Mouse (Mus musculus): ENCODE results near the gene Apeh. TPM values are rescaled to one million over a fixed set of nuclear protein-coding genes. Genes with fewer than 3 reads are reported as not detected.
A peak's percentile ranks its signal among the peaks of the same experiment; 100 is the strongest.

Gene Apeh
- polyA plus RNA-seq, 1 experiment from 2014 or later = 53.1 TPM

GRCm38 (mm10) chr9:108123916-108124315 lies 29.5 kb upstream of the Apeh start:
- Histone ChIP-seq H3K27me3 (ENCODE audit: control insufficient read depth, insufficient read depth, low read depth, low read length) (no peaks in the 10 kb centered on the region), H3K9ac (ENCODE audit: low read length) (no peak overlapping the region), H3K4me3 (ENCODE audit: low read length) (no peak overlapping the region), H3K4me2 (ENCODE audit: low read depth, low read length) (no peak overlapping the region), H3K4me1 (replicated peaks; ENCODE audit: control insufficient read depth, insufficient read depth, low read length) (peaks cover 3% of the 10 kb centered on the region), H3K9me3 (ENCODE audit: control insufficient read depth, low read length) (no peaks in the 10 kb centered on the region), H3K36me3 (ENCODE audit: control insufficient read depth, insufficient read depth, low read length) (no peaks in the 10 kb centered on the region), H3K27ac (ENCODE audit: low read length) (no peak overlapping the region)
- WGBS = 72% methylated on average over 4 of the region's 4 CpGs
- ATAC-seq (ENCODE audit: low read depth) = no peak

GRCm38 (mm10) chr9:108121170-108121969 lies 27.0 kb upstream of the Apeh start:
- H3K36me3 ChIP-seq (ENCODE audit: control insufficient read depth, insufficient read depth, low read length) = no peaks in the 10 kb centered on the region
- H3K4me1 ChIP-seq (replicated peaks; ENCODE audit: control insufficient read depth, insufficient read depth, low read length) = peaks cover 3% of the 10 kb centered on the region
- H3K9ac ChIP-seq (ENCODE audit: low read length) = no peak overlapping the region
- H3K9me3 ChIP-seq (ENCODE audit: control insufficient read depth, low read length) = no peaks in the 10 kb centered on the region
- no peaks in the 10 kb centered on the region for H3K27me3 ChIP-seq (ENCODE audit: control insufficient read depth, insufficient read depth, low read depth, low read length)
- ATAC-seq (ENCODE audit: low read depth) = no peak
- H3K4me3 ChIP-seq (ENCODE audit: low read length) = no peak overlapping the region
- WGBS = 85% methylated on average over 10 of the region's 10 CpGs
- no peak overlapping the region for H3K27ac ChIP-seq (ENCODE audit: low read length)
- no peak overlapping the region for H3K4me2 ChIP-seq (ENCODE audit: low read depth, low read length)

GRCm38 (mm10) chr9:108120671-108121070 lies 26.3 kb upstream of the Apeh start:
- Histone ChIP-seq H3K9ac (ENCODE audit: low read length) (no peak overlapping the region), H3K9me3 (ENCODE audit: control insufficient read depth, low read length) (no peaks in the 10 kb centered on the region), H3K27ac (ENCODE audit: low read length) (no peak overlapping the region), H3K36me3 (ENCODE audit: control insufficient read depth, insufficient read depth, low read length) (no peaks in the 10 kb centered on the region), H3K4me1 (replicated peaks; ENCODE audit: control insufficient read depth, insufficient read depth, low read length) (peaks cover 3% of the 10 kb centered on the region), H3K4me3 (ENCODE audit: low read length) (no peak overlapping the region), H3K4me2 (ENCODE audit: low read depth, low read length) (no peak overlapping the region), H3K27me3 (ENCODE audit: control insufficient read depth, insufficient read depth, low read depth, low read length) (no peaks in the 10 kb centered on the region)
- no peak for ATAC-seq (ENCODE audit: low read depth)
- WGBS = 84% methylated on average over 8 of the region's 8 CpGs

- Histone ChIP-seq H3K27me3 (ENCODE audit: control insufficient read depth, insufficient read depth, low read depth, low read length) (no peaks in the 10 kb centered on the region; the same call in 1 of the 2 replicates), H3K9ac (ENCODE audit: low read length) (no peak overlapping the region), H3K4me3 (ENCODE audit: low read length) (no peak overlapping the region), H3K9me3 (ENCODE audit: control insufficient read depth, low read length) (no peaks in the 10 kb centered on the region), H3K27ac (ENCODE audit: low read length) (no peak overlapping the region), H3K4me2 (ENCODE audit: low read depth, low read length) (no peak overlapping the region), H3K36me3 (ENCODE audit: control insufficient read depth, insufficient read depth, low read length) (no peaks in the 10 kb centered on the region), H3K4me1 (replicated peaks; ENCODE audit: control insufficient read depth, insufficient read depth, low read length) (peaks cover 3% of the 10 kb centered on the region)
- ATAC-seq (ENCODE audit: low read depth) = peak; percentile 89
- WGBS = 23% methylated on average over 8 of the region's 11 CpGs
Observed at GRCm38 (mm10) chr9:108119891-108120411, 25.5 kb upstream of the Apeh start.

GRCm38 (mm10) chr9:108117143-108117542 lies 22.7 kb upstream of the Apeh start:
- H3K4me3 ChIP-seq (ENCODE audit: low read length) = no peak overlapping the region
- peaks cover 3% of the 10 kb centered on the region for H3K4me1 ChIP-seq (replicated peaks; ENCODE audit: control insufficient read depth, insufficient read depth, low read length)
- no peaks in the 10 kb centered on the region for H3K9me3 ChIP-seq (ENCODE audit: control insufficient read depth, low read length)
- peaks cover 2% of the 10 kb centered on the region; the same call in 1 of the 2 replicates for H3K27me3 ChIP-seq (ENCODE audit: control insufficient read depth, insufficient read depth, low read depth, low read length)
- H3K4me2 ChIP-seq (ENCODE audit: low read depth, low read length) = no peak overlapping the region
- H3K27ac ChIP-seq (ENCODE audit: low read length) = no peak overlapping the region
- 53% methylated on average over 4 of the region's 4 CpGs for WGBS
- H3K36me3 ChIP-seq (ENCODE audit: control insufficient read depth, insufficient read depth, low read length) = no peaks in the 10 kb centered on the region
- ATAC-seq (ENCODE audit: low read depth) = no peak
- H3K9ac ChIP-seq (ENCODE audit: low read length) = no peak overlapping the region

- Histone ChIP-seq H3K4me2 (ENCODE audit: low read depth, low read length) (no peak overlapping the region), H3K36me3 (ENCODE audit: control insufficient read depth, insufficient read depth, low read length) (no peaks in the 10 kb centered on the region), H3K4me3 (ENCODE audit: low read length) (no peak overlapping the region), H3K9ac (ENCODE audit: low read length) (no peak overlapping the region), H3K27ac (ENCODE audit: low read length) (no peak overlapping the region), H3K9me3 (ENCODE audit: control insufficient read depth, low read length) (no peaks in the 10 kb centered on the region), H3K27me3 (ENCODE audit: control insufficient read depth, insufficient read depth, low read depth, low read length) (peaks cover 2% of the 10 kb centered on the region; the same call in 1 of the 2 replicates), H3K4me1 (replicated peaks; ENCODE audit: control insufficient read depth, insufficient read depth, low read length) (peaks cover 12% of the 10 kb centered on the region)
- no peak for ATAC-seq (ENCODE audit: low read depth)
- 57% methylated on average over 43 of the region's 43 CpGs for WGBS
Observed at GRCm38 (mm10) chr9:108115290-108116077, 21.1 kb upstream of the Apeh start.

- Histone ChIP-seq H3K9me3 (ENCODE audit: control insufficient read depth, low read length) (no peaks in the 10 kb centered on the region), H3K36me3 (ENCODE audit: control insufficient read depth, insufficient read depth, low read length) (no peaks in the 10 kb centered on the region), H3K27ac (ENCODE audit: low read length) (no peak overlapping the region), H3K27me3 (ENCODE audit: control insufficient read depth, insufficient read depth, low read depth, low read length) (peaks cover 2% of the 10 kb centered on the region; the same call in 1 of the 2 replicates), H3K4me2 (ENCODE audit: low read depth, low read length) (no peak overlapping the region), H3K4me1 (replicated peaks; ENCODE audit: control insufficient read depth, insufficient read depth, low read length) (peaks cover 10% of the 10 kb centered on the region), H3K9ac (ENCODE audit: low read length) (no peak overlapping the region), H3K4me3 (ENCODE audit: low read length) (no peak overlapping the region)
- 91% methylated on average over 18 of the region's 18 CpGs for WGBS
- ATAC-seq (ENCODE audit: low read depth) = no peak
Observed at GRCm38 (mm10) chr9:108112719-108113340, 18.4 kb upstream of the Apeh start.

GRCm38 (mm10) chr9:108111593-108112121 lies 17.3 kb upstream of the Apeh start:
- WGBS = 68% methylated on average over 17 of the region's 17 CpGs
- Histone ChIP-seq H3K27ac (ENCODE audit: low read length) (no peak overlapping the region), H3K9ac (ENCODE audit: low read length) (peak overlapping the region; percentile 57; the same call in 1 of the 2 replicates), H3K36me3 (ENCODE audit: control insufficient read depth, insufficient read depth, low read length) (no peaks in the 10 kb centered on the region), H3K4me2 (ENCODE audit: low read depth, low read length) (peak overlapping the region; percentile 67), H3K9me3 (ENCODE audit: control insufficient read depth, low read length) (no peaks in the 10 kb centered on the region), H3K27me3 (ENCODE audit: control insufficient read depth, insufficient read depth, low read depth, low read length) (peaks cover 2% of the 10 kb centered on the region; the same call in 1 of the 2 replicates), H3K4me3 (ENCODE audit: low read length) (peak overlapping the region; percentile 41), H3K4me1 (replicated peaks; ENCODE audit: control insufficient read depth, insufficient read depth, low read length) (peaks cover 10% of the 10 kb centered on the region)
- no peak for ATAC-seq (ENCODE audit: low read depth)

Measured in lung, embryonic 16.5 days (tissue).